In genomic region chr14:73389059-73389458, GRCm38 (mm10) we compare ENCODE assay signal across 9 mouse cellular contexts. TPM values are rescaled to one million over a fixed set of nuclear protein-coding genes. Genes with fewer than 3 reads are reported as not detected.
DNase-seq lines count a peak whose midpoint lies in the region; ATAC-seq lines count a peak whose summit lies in the region.
"Had no signal": no experiment of that assay in that cellular context is flagged by ENCODE, and none has a peak within 500 bp of the region (broad histone marks: within the 10 kb centered on the region; RNA-seq: fewer than 3 reads in every experiment).

No protein-coding gene starts in this region.

- H3K4me1 ChIP-seq in heart, embryonic 12.5 days (replicated peaks) = peaks cover 16% of the 10 kb centered on the region
- H3K4me1 ChIP-seq in heart, embryonic 16.5 days (ENCODE audit: control insufficient read depth, insufficient read depth, low read length) = peaks cover 34% of the 10 kb centered on the region

- H3K9me3 ChIP-seq in heart, embryonic 12.5 days (replicated peaks) = no peaks in the 10 kb centered on the region
- H3K9me3 ChIP-seq in heart, embryonic 16.5 days (replicated peaks; ENCODE audit: control insufficient read depth, low read length) = no peaks in the 10 kb centered on the region

- H3K36me3 ChIP-seq in heart, embryonic 12.5 days = no peaks in the 10 kb centered on the region
- H3K36me3 ChIP-seq in heart, embryonic 16.5 days (ENCODE audit: control insufficient read depth, insufficient read depth) = no peaks in the 10 kb centered on the region

- H3K27me3 ChIP-seq in heart, embryonic 12.5 days (replicated peaks) = no peaks in the 10 kb centered on the region
- no peaks in the 10 kb centered on the region for H3K27me3 ChIP-seq in heart, embryonic 16.5 days (ENCODE audit: control insufficient read depth, insufficient read depth, low read length)

- ATAC-seq in heart, embryonic 12.5 days (ENCODE audit: insufficient number of reproducible peaks, low FRiP score) = no peak
- peak; percentile 49 for ATAC-seq in CD4-positive, CD25-positive, alpha-beta regulatory T cell, adult 4 months
- no peak for ATAC-seq in heart, embryonic 16.5 days (replicated peaks; ENCODE audit: extremely low read depth, insufficient read depth, low FRiP score)
- ATAC-seq in megakaryocyte progenitor cell, adult 5-6 weeks (replicated peaks; ENCODE audit: poor library complexity) = peak; percentile 18
- ATAC-seq in monocyte, adult 5-6 weeks (replicated peaks; ENCODE audit: insufficient number of reproducible peaks, low FRiP score, low TSS enrichment, poor library complexity, severe bottlenecking) = no peak
- ATAC-seq: intestine, embryonic 16.5 days had no signal

- H3K4me2 ChIP-seq in heart, embryonic 12.5 days = no peak overlapping the region
- H3K4me2 ChIP-seq in heart, embryonic 16.5 days (ENCODE audit: low read depth, low read length) = no peak overlapping the region

- 59% methylated on average over 7 of the region's 7 CpGs for WGBS in heart, embryonic 12.5 days
- 64% methylated on average over 7 of the region's 7 CpGs for WGBS in heart, embryonic 16.5 days

- H3K4me3 ChIP-seq in heart, embryonic 12.5 days = no peak overlapping the region
- H3K4me3 ChIP-seq in heart, embryonic 16.5 days (ENCODE audit: low read length) = no peak overlapping the region

- DNase-seq in heart, postnatal 4 days = no peak
- DNase-seq in layer of hippocampus, adult 9-10 months (ENCODE audit: low spot score) = no peak
- no peak for DNase-seq in layer of hippocampus, adult 11-12 months (ENCODE audit: low spot score)

- peak overlapping the region; percentile 35 for H3K27ac ChIP-seq in heart, embryonic 12.5 days (ENCODE audit: poor library complexity, severe bottlenecking)
- peak overlapping the region; percentile 89 for H3K27ac ChIP-seq in heart, embryonic 16.5 days (ENCODE audit: low read length)

- no peak overlapping the region for H3K9ac ChIP-seq in heart, embryonic 12.5 days
- peak overlapping the region; percentile 2; the same call in 1 of the 2 replicates for H3K9ac ChIP-seq in heart, embryonic 16.5 days (ENCODE audit: low read length)

RNA-seq across cellular contexts. Expression of gene Itm2b, which starts 4.0 kb away (rescaled TPM):
- 642 and 652 TPM in 2 replicates for polyA plus RNA-seq in heart, embryonic 12.5 days (2016; fragmentation: Nextera tagmentation; extraction: Ambion mirVana)
- total RNA-seq in heart, postnatal 4 days (2021) = 100 to 1,000 TPM; 441 to 466 TPM
- polyA plus RNA-seq in CD4-positive, CD25-positive, alpha-beta regulatory T cell, adult 4 months (2017; shearing (Covaris generic)) = 1,000 to 10,000 TPM in 1 of 2 experiments, 100 to 1,000 TPM in 1; 926 to 1,094 TPM
- 757 and 885 TPM in 2 replicates for polyA plus RNA-seq in heart, embryonic 16.5 days (2015; fragmentation: Nextera tagmentation; extraction: Ambion mirVana)
- total RNA-seq in megakaryocyte progenitor cell, adult 5-6 weeks (2015) = 1,237 and 1,336 TPM in 2 replicates
- 1,026 and 1,067 TPM in 2 replicates for total RNA-seq in megakaryocyte progenitor cell, adult 5-6 weeks (2017)
- total RNA-seq in monocyte, adult 5-6 weeks (2017) = 1,022 to 1,179 TPM (median 1,153 TPM) in 3 replicates

Comparison
In these comparisons a context has a peak if more than half of its experiments do, and no peak if none do; other contexts are left out.
1. ATAC-seq: peak in CD4-positive, CD25-positive, alpha-beta regulatory T cell, adult 4 months (single experiment) and megakaryocyte progenitor cell, adult 5-6 weeks (single experiment); none in heart, embryonic 12.5 days (single experiment), heart, embryonic 16.5 days (single experiment) and monocyte, adult 5-6 weeks (single experiment).